Mouse (Mus musculus): ENCODE data around the gene Tinf2. TPM values are rescaled to one million over a fixed set of nuclear protein-coding genes. Genes with fewer than 3 reads are reported as not detected.

Tinf2 gene
- total and polyA plus RNA-seq, 3 experiments, result 10.2 to 35.8 (median 29.6) TPM

GRCm38 (mm10) chr14:55706051-55706600 lies 24.5 kb upstream of the Tinf2 start:
- DNase-seq, result no peak

- no peak for DNase-seq
Measured at GRCm38 (mm10) chr14:55702761-55703160, 21.1 kb upstream of the Tinf2 start.

- no peak for DNase-seq
Measured at GRCm38 (mm10) chr14:55701131-55701530, 19.5 kb upstream of the Tinf2 start.

- no peak for DNase-seq
Measured at GRCm38 (mm10) chr14:55697226-55697625, 15.6 kb upstream of the Tinf2 start.

GRCm38 (mm10) chr14:55689433-55689832 lies 7.8 kb upstream of the Tinf2 start:
- no peak for DNase-seq

GRCm38 (mm10) chr14:55682118-55682493 lies 486 bp upstream of the Tinf2 start:
- DNase-seq, result no peak

- no peak for DNase-seq
Measured at GRCm38 (mm10) chr14:55677615-55678014, 4.0 kb downstream of the Tinf2 start.

- DNase-seq, result no peak
Measured at GRCm38 (mm10) chr14:55672741-55673060, 8.9 kb downstream of the Tinf2 start.

- DNase-seq, result peak; percentile 94
Measured at GRCm38 (mm10) chr14:55671833-55672740, 9.5 kb downstream of the Tinf2 start, which contains the start of the genes Gmpr2 and Nedd8. Gene Gmpr2, plus strand, starts transcription at chr14:55671941. Gene Nedd8, minus strand, starts transcription at chr14:55672124.

GRCm38 (mm10) chr14:55671486-55671832 lies 10.2 kb downstream of the Tinf2 start:
- no peak for DNase-seq

- no peak for DNase-seq
Measured at GRCm38 (mm10) chr14:55660636-55661035, 21.0 kb downstream of the Tinf2 start.

- DNase-seq, result peak; percentile 89
Measured at GRCm38 (mm10) chr14:55659960-55660573, 21.6 kb downstream of the Tinf2 start, which contains the start of gene Mdp1. Gene Mdp1, minus strand, starts transcription at chr14:55660508.

GRCm38 (mm10) chr14:55658011-55658410 lies 23.6 kb downstream of the Tinf2 start:
- peak; percentile 88 for DNase-seq

- DNase-seq, result no peak
Measured at GRCm38 (mm10) chr14:55656935-55657334, 24.7 kb downstream of the Tinf2 start.

- no peak for DNase-seq
Measured at GRCm38 (mm10) chr14:55651528-55651927, 30.1 kb downstream of the Tinf2 start.

GRCm38 (mm10) chr14:55649884-55650283 lies 31.7 kb downstream of the Tinf2 start, which contains the start of gene Tssk4:
Gene Tssk4, plus strand, starts transcription at chr14:55650184.
- no peak for DNase-seq

GRCm38 (mm10) chr14:55644261-55644888 lies 37.2 kb downstream of the Tinf2 start:
- DNase-seq, result no peak

GRCm38 (mm10) chr14:55643060-55643907 lies 38.3 kb downstream of the Tinf2 start, which contains the start of gene Tm9sf1:
Gene Tm9sf1, minus strand, starts transcription at chr14:55643806.
- DNase-seq, result peak; percentile 94

GRCm38 (mm10) chr14:55642679-55643059 lies 39.0 kb downstream of the Tinf2 start:
- DNase-seq, result no peak

GRCm38 (mm10) chr14:55641291-55641690 lies 40.3 kb downstream of the Tinf2 start:
- DNase-seq, result no peak

GRCm38 (mm10) chr14:55640816-55641215 lies 40.8 kb downstream of the Tinf2 start:
- DNase-seq, result no peak

- DNase-seq, result no peak
Measured at GRCm38 (mm10) chr14:55637795-55638194, 43.8 kb downstream of the Tinf2 start, which contains the start of gene Gm49378. Gene Gm49378, minus strand, starts transcription at chr14:55637895.
